Mouse (Mus musculus) left cerebral cortex, postnatal 25 days (tissue): Measurements from ENCODE around the gene Cep97. TPM values are rescaled to one million over a fixed set of nuclear protein-coding genes. Genes with fewer than 3 reads are reported as not detected.
"Not testable (repeated sequence)": the region's sequence is repeated elsewhere in the genome, so short reads cannot be mapped to it uniquely, and the experiment has no call there.

Experiments
- DNase-seq, 2 experiments: peaks; one replicate each; pipeline ENCODE4 v3.0.0; 2022; ENCODE audit warnings: low spot score in 2 of 2, mixed read lengths in 1 of 2
- intact Hi-C: fragments of 180-260 bp; cut with DNase I; formaldehyde crosslinking; loops from one replicate; pipeline ENCODE4 v1.15.1; 2025
- total RNA-seq, 2 experiments: library from RNA; stranded (reverse); gene quantifications; 2 replicates each; pipeline ENCODE4 v1.2.3; 2021

Cep97 gene
- total RNA-seq, 2 experiments from 2014 or later: 13.7 to 14.2 TPM

- intact Hi-C loops: loop anchor here (1.0 kb wide), 1 partner anchor 39 kb away; the partner anchor contains the start of gene Cep97
- peak; percentile 91 to 94 for DNase-seq
Observed at GRCm38 (mm10) chr16:55894893-55895650, 39.6 kb downstream of the Cep97 start, which contains the start of gene Nxpe3. TSS of gene Nxpe3 (minus strand) at chr16:55895285.

- no peak for DNase-seq
- intact Hi-C loops: no loop called here
Observed at GRCm38 (mm10) chr16:55894536-55894892, 40.1 kb downstream of the Cep97 start.

GRCm38 (mm10) chr16:55893410-55894107, 41.1 kb downstream of the Cep97 start:
- intact Hi-C loops: no loop called here
- no peak for DNase-seq

- DNase-seq: no peak
- intact Hi-C loops: no loop called here
Observed at GRCm38 (mm10) chr16:55892484-55892883, 42.2 kb downstream of the Cep97 start.

GRCm38 (mm10) chr16:55891346-55891745, 43.3 kb downstream of the Cep97 start:
- intact Hi-C loops: no loop called here
- no peak for DNase-seq

GRCm38 (mm10) chr16:55890346-55891136, 44.1 kb downstream of the Cep97 start:
- DNase-seq: no peak
- intact Hi-C loops: no loop called here

- intact Hi-C loops: no loop called here
- no peak for DNase-seq
Observed at GRCm38 (mm10) chr16:55889451-55889850, 45.2 kb downstream of the Cep97 start.

GRCm38 (mm10) chr16:55888584-55888960, 46.1 kb downstream of the Cep97 start:
- no peak for DNase-seq
- intact Hi-C loops: no loop called here

GRCm38 (mm10) chr16:55887814-55888583, 46.7 kb downstream of the Cep97 start:
- DNase-seq: no peak
- intact Hi-C loops: no loop called here

GRCm38 (mm10) chr16:55884246-55884645, 50.4 kb downstream of the Cep97 start:
- intact Hi-C loops: no loop called here

GRCm38 (mm10) chr16:55876025-55876424, 58.6 kb downstream of the Cep97 start:
- intact Hi-C loops: no loop called here
- no peak for DNase-seq

More at GRCm38 (mm10) chr16:55884246-55884645, 50.4 kb downstream of the Cep97 start:
- no peak for DNase-seq

GRCm38 (mm10) chr16:55863832-55864231, 70.8 kb downstream of the Cep97 start:
- intact Hi-C loops: loop anchor here (1.0 to 5.0 kb wide), 2 partner anchors 18 to 342 kb away; no protein-coding TSS in a partner anchor
- no peak for DNase-seq

GRCm38 (mm10) chr16:55863149-55863815, 71.4 kb downstream of the Cep97 start:
- peak; percentile 60 to 81 for DNase-seq
- intact Hi-C loops: loop anchor here (1.0 to 5.0 kb wide), 2 partner anchors 19 to 341 kb away; no protein-coding TSS in a partner anchor

- intact Hi-C loops: loop anchor here (5.0 kb wide), 1 partner anchor 339 kb away; no protein-coding TSS in a partner anchor
Observed at GRCm38 (mm10) chr16:55861104-55861503, 73.6 kb downstream of the Cep97 start.

GRCm38 (mm10) chr16:55859421-55859820, 75.2 kb downstream of the Cep97 start:
- DNase-seq, intact Hi-C loops: not testable (repeated sequence)

More at GRCm38 (mm10) chr16:55861104-55861503, 73.6 kb downstream of the Cep97 start:
- peak; percentile 14 to 79 for DNase-seq

GRCm38 (mm10) chr16:55858465-55858864, 76.2 kb downstream of the Cep97 start:
- intact Hi-C loops: no loop called here
- peak; percentile 57 to 77 for DNase-seq

GRCm38 (mm10) chr16:55852943-55853727, 81.5 kb downstream of the Cep97 start:
- DNase-seq: peak; percentile 62 to 73
- intact Hi-C loops: loop anchor here (2.0 kb wide), 1 partner anchor 372 kb away; no protein-coding TSS in a partner anchor

- DNase-seq: no peak
- intact Hi-C loops: loop anchor here (2.0 kb wide), 1 partner anchor 372 kb away; no protein-coding TSS in a partner anchor
Observed at GRCm38 (mm10) chr16:55852515-55852914, 82.1 kb downstream of the Cep97 start.
